Mouse (Mus musculus) embryonic facial prominence, embryonic 13.5 days (tissue): Measurements from ENCODE around the gene Trp53rkb. TPM values are rescaled to one million over a fixed set of nuclear protein-coding genes. Genes with fewer than 3 reads are reported as not detected.

Experiments
- polyA plus RNA-seq: library from polyadenylated mRNA; unstranded; fragments of >200 nt; fragmentation: Nextera tagmentation; extraction: Ambion mirVana; gene quantifications from 2 replicates; pipeline ENCODE4 v1.2.1, GENCODE M21; 2015

Gene Trp53rkb
- polyA plus RNA-seq, 1 experiment from 2014 or later, result 10.4 TPM

Other genes starting within 250 kb of the Trp53rkb start
- 28.4 and 28.5 TPM in 2 replicates for gene Prex1, start 78.7 kb upstream of the Trp53rkb start, polyA plus RNA-seq
- gene Arfgef2, start 13.1 kb downstream of the Trp53rkb start, polyA plus RNA-seq, result 3.5 and 3.7 TPM in 2 replicates
- gene Cse1l, start 113.5 kb downstream of the Trp53rkb start, polyA plus RNA-seq, result 120 and 123 TPM in 2 replicates
- gene Stau1, start 203.8 kb downstream of the Trp53rkb start, polyA plus RNA-seq, result 104 and 105 TPM in 2 replicates
- gene Ddx27, start 222.7 kb downstream of the Trp53rkb start, polyA plus RNA-seq, result 52.5 and 54.2 TPM in 2 replicates